In genomic region chr12:17299902-17300301, GRCm38 (mm10) we compare ENCODE assay signal across 25 mouse cellular contexts. TPM values are rescaled to one million over a fixed set of nuclear protein-coding genes. Genes with fewer than 3 reads are reported as not detected.
DNase-seq lines count a peak whose midpoint lies in the region; ATAC-seq and TF ChIP-seq lines count a peak whose summit lies in the region.
"Had no signal": no experiment of that assay in that cellular context is flagged by ENCODE, and none has a peak within 500 bp of the region (broad histone marks: within the 10 kb centered on the region; RNA-seq: fewer than 3 reads in every experiment).

No protein-coding gene starts in this region.

- TF ChIP-seq CTCF in stomach, postnatal 0 days (IDR thresholded peaks at IDR 0.05; ENCODE audit: low read depth): no peak
- TF ChIP-seq CTCF in cerebellum, adult 2 months (IDR thresholded peaks at IDR 0.05; ENCODE audit: borderline replicate concordance, insufficient read depth, low read depth, low read length): no peak
- TF ChIP-seq CTCF in forebrain, postnatal 0 days (IDR thresholded peaks at IDR 0.05; ENCODE audit: low read depth): no peak

- peak overlapping the region; percentile 14; the same call in 1 of the 2 replicates for H3K27ac ChIP-seq in stomach, embryonic 16.5 days (ENCODE audit: low read length)
- H3K27ac ChIP-seq in stomach, postnatal 0 days (replicated peaks): no peak overlapping the region
- no peak overlapping the region for H3K27ac ChIP-seq in ES-E14 (ENCODE audit: insufficient read depth, low read depth, low read length, poor library complexity, severe bottlenecking)
- H3K27ac ChIP-seq in cerebellum, adult 2 months (ENCODE audit: insufficient read depth, low read length): no peak overlapping the region
- H3K27ac ChIP-seq in forebrain, postnatal 0 days (ENCODE audit: low read depth, low read length): no peak overlapping the region
- no peak overlapping the region for H3K27ac ChIP-seq in forebrain, embryonic 16.5 days (ENCODE audit: low read length)
- H3K27ac ChIP-seq: embryonic facial prominence, embryonic 12.5 days; embryonic facial prominence, embryonic 15.5 days; forebrain, embryonic 13.5 days; forebrain, embryonic 15.5 days had no signal

- H3K9ac ChIP-seq in stomach, embryonic 16.5 days (ENCODE audit: low read length): no peak overlapping the region
- H3K9ac ChIP-seq in stomach, postnatal 0 days (ENCODE audit: low read length): no peak overlapping the region
- no peak overlapping the region for H3K9ac ChIP-seq in ES-E14 (ENCODE audit: insufficient read depth, low read depth, low read length, poor library complexity, severe bottlenecking)
- no peak overlapping the region for H3K9ac ChIP-seq in forebrain, postnatal 0 days
- H3K9ac ChIP-seq in forebrain, embryonic 16.5 days (replicated peaks; ENCODE audit: low read depth, low read length): no peak overlapping the region
- H3K9ac ChIP-seq: embryonic facial prominence, embryonic 12.5 days; embryonic facial prominence, embryonic 15.5 days; forebrain, embryonic 13.5 days; forebrain, embryonic 15.5 days had no signal

- no peaks in the 10 kb centered on the region for H3K36me3 ChIP-seq in stomach, embryonic 16.5 days (ENCODE audit: control insufficient read depth, insufficient read depth, low read length)
- no peaks in the 10 kb centered on the region for H3K36me3 ChIP-seq in stomach, postnatal 0 days (ENCODE audit: control insufficient read depth, insufficient read depth, low read length)
- no peaks in the 10 kb centered on the region for H3K36me3 ChIP-seq in ES-E14 (ENCODE audit: control insufficient read depth, insufficient read depth, low read length, poor library complexity, severe bottlenecking)
- no peaks in the 10 kb centered on the region for H3K36me3 ChIP-seq in forebrain, postnatal 0 days (ENCODE audit: insufficient read depth)
- no peaks in the 10 kb centered on the region for H3K36me3 ChIP-seq in forebrain, embryonic 16.5 days (ENCODE audit: control insufficient read depth, insufficient read depth)
- H3K36me3 ChIP-seq: embryonic facial prominence, embryonic 12.5 days; embryonic facial prominence, embryonic 15.5 days; forebrain, embryonic 15.5 days had no signal

- ATAC-seq in stomach, embryonic 16.5 days (ENCODE audit: insufficient read depth, low FRiP score): no peak
- ATAC-seq in stomach, postnatal 0 days (ENCODE audit: low FRiP score, low TSS enrichment): no peak
- ATAC-seq in forebrain, postnatal 0 days: no peak
- ATAC-seq in forebrain, embryonic 16.5 days: no peak
- ATAC-seq: forebrain, embryonic 13.5 days; forebrain, embryonic 15.5 days had no signal

- no peak for TF ChIP-seq POLR2A in cerebellum, adult 2 months (IDR thresholded peaks at IDR 0.05; ENCODE audit: borderline replicate concordance, insufficient read depth, low read length)

- no peak overlapping the region for H3K4me2 ChIP-seq in stomach, embryonic 16.5 days (ENCODE audit: low read depth, low read length)
- no peak overlapping the region for H3K4me2 ChIP-seq in stomach, postnatal 0 days (replicated peaks; ENCODE audit: low read depth)
- H3K4me2 ChIP-seq in forebrain, postnatal 0 days (ENCODE audit: low read depth): no peak overlapping the region
- no peak overlapping the region for H3K4me2 ChIP-seq in forebrain, embryonic 16.5 days (ENCODE audit: low read length)
- H3K4me2 ChIP-seq: embryonic facial prominence, embryonic 12.5 days; embryonic facial prominence, embryonic 15.5 days; forebrain, embryonic 13.5 days; forebrain, embryonic 15.5 days had no signal

- in situ Hi-C loops in ES-E14 (cut with MboI; ENCODE audit: low sequenced_read_pairs in 2 of 2, unreplicated experiment in 2 of 2): no loop called here

- DNase-seq in stomach, postnatal 0 days (ENCODE audit: low spot score): no peak
- DNase-seq in ES-E14 (ENCODE audit: low read depth, low spot score) (peak; percentile 12), ZHBTc4 (ENCODE audit: low read depth, low spot score) (peak; percentile 80)
- peak; percentile 83 for DNase-seq in gonadal fat pad, adult 2 months (ENCODE audit: low read depth)
- no peak for DNase-seq in cerebellum, adult 2 months
- DNase-seq in forebrain, postnatal 0 days: no peak
- DNase-seq: adrenal gland, adult 2 months; adrenal gland, postnatal 10 days; adrenal gland, postnatal 36 days; cerebellum, adult 11-12 months; cerebellum, adult 8-10 months; cerebellum, adult 9-11 months; cerebellum, postnatal 14 days; cerebellum, postnatal 36 days; embryo, embryonic 11 days had no signal

- H3K4me1 ChIP-seq in stomach, embryonic 16.5 days (ENCODE audit: control insufficient read depth, insufficient read depth, low read length): no peaks in the 10 kb centered on the region
- H3K4me1 ChIP-seq in stomach, postnatal 0 days (replicated peaks; ENCODE audit: control insufficient read depth, insufficient read depth): no peaks in the 10 kb centered on the region
- H3K4me1 ChIP-seq in ES-E14 (ENCODE audit: control insufficient read depth in 2 of 2, insufficient read depth in 2 of 2, low read length in 2 of 2, poor library complexity in 1 of 2): peaks cover 0 to 3% of the 10 kb centered on the region in 2 experiments; a peak in 1 of 4 replicates
- H3K4me1 ChIP-seq in cerebellum, adult 2 months (ENCODE audit: control insufficient read depth, insufficient read depth, low read length): 0 out of 2 replicates have a peak, but pooled peaks cover 3% of the 10 kb centered on the region
- H3K4me1 ChIP-seq in forebrain, postnatal 0 days (ENCODE audit: insufficient read depth): no peaks in the 10 kb centered on the region
- no peaks in the 10 kb centered on the region for H3K4me1 ChIP-seq in forebrain, embryonic 16.5 days (replicated peaks; ENCODE audit: control insufficient read depth, insufficient read depth, low read length)
- H3K4me1 ChIP-seq: embryonic facial prominence, embryonic 12.5 days; embryonic facial prominence, embryonic 15.5 days; forebrain, embryonic 13.5 days; forebrain, embryonic 15.5 days had no signal

- WGBS in stomach, embryonic 16.5 days: 94% methylated on average over 1 of the region's 1 CpGs
- WGBS in stomach, postnatal 0 days: 81% methylated on average over 1 of the region's 1 CpGs
- WGBS in cerebellum, adult 2 months: 96% methylated on average over 1 of the region's 1 CpGs
- 92% methylated on average over 1 of the region's 1 CpGs for WGBS in forebrain, postnatal 0 days
- WGBS in forebrain, embryonic 16.5 days: 87% methylated on average over 1 of the region's 1 CpGs

- no peaks in the 10 kb centered on the region for H3K27me3 ChIP-seq in stomach, embryonic 16.5 days (ENCODE audit: control insufficient read depth, insufficient read depth, low read length)
- no peaks in the 10 kb centered on the region for H3K27me3 ChIP-seq in stomach, postnatal 0 days (ENCODE audit: control insufficient read depth, insufficient read depth, low read length)
- no peaks in the 10 kb centered on the region for H3K27me3 ChIP-seq in cerebellum, adult 2 months (ENCODE audit: control insufficient read depth, insufficient read depth, low read length)
- H3K27me3 ChIP-seq in forebrain, postnatal 0 days (ENCODE audit: insufficient read depth, low read length): no peaks in the 10 kb centered on the region
- no peaks in the 10 kb centered on the region for H3K27me3 ChIP-seq in forebrain, embryonic 16.5 days (replicated peaks; ENCODE audit: control insufficient read depth, insufficient read depth, low read length)
- H3K27me3 ChIP-seq: embryonic facial prominence, embryonic 12.5 days; embryonic facial prominence, embryonic 15.5 days; forebrain, embryonic 13.5 days; forebrain, embryonic 15.5 days had no signal

- no peak overlapping the region for H3K4me3 ChIP-seq in stomach, embryonic 16.5 days (replicated peaks; ENCODE audit: low read length)
- H3K4me3 ChIP-seq in stomach, postnatal 0 days (ENCODE audit: low read depth, low read length): no peak overlapping the region
- H3K4me3 ChIP-seq in ES-E14 (ENCODE audit: insufficient read depth in 1 of 2, low read depth in 1 of 2, low read length in 2 of 2, poor library complexity in 1 of 2, severe bottlenecking in 1 of 2): no peak overlapping the region
- no peak overlapping the region for H3K4me3 ChIP-seq in cerebellum, adult 2 months (replicated peaks; ENCODE audit: insufficient read depth, low read depth, low read length)
- H3K4me3 ChIP-seq in forebrain, postnatal 0 days (ENCODE audit: low read depth, low read length): no peak overlapping the region
- no peak overlapping the region for H3K4me3 ChIP-seq in forebrain, embryonic 16.5 days (replicated peaks; ENCODE audit: low read length)
- H3K4me3 ChIP-seq: embryonic facial prominence, embryonic 12.5 days; embryonic facial prominence, embryonic 15.5 days; erythroblast, embryonic 14.5 days; forebrain, embryonic 13.5 days; forebrain, embryonic 15.5 days had no signal

- no peak for TF ChIP-seq EP300 in stomach, postnatal 0 days (optimal IDR thresholded peaks at IDR 0.05)

- no peaks in the 10 kb centered on the region for H3K9me3 ChIP-seq in stomach, embryonic 16.5 days (replicated peaks; ENCODE audit: control insufficient read depth, low read length)
- H3K9me3 ChIP-seq in stomach, postnatal 0 days (ENCODE audit: control insufficient read depth, low read length): no peaks in the 10 kb centered on the region
- H3K9me3 ChIP-seq in ES-E14 (ENCODE audit: control insufficient read depth, insufficient read depth, low read depth, low read length): no peaks in the 10 kb centered on the region
- H3K9me3 ChIP-seq in forebrain, postnatal 0 days (ENCODE audit: low read length): no peaks in the 10 kb centered on the region
- no peaks in the 10 kb centered on the region for H3K9me3 ChIP-seq in forebrain, embryonic 16.5 days (ENCODE audit: control insufficient read depth, low read length)
- H3K9me3 ChIP-seq: embryonic facial prominence, embryonic 12.5 days; embryonic facial prominence, embryonic 15.5 days; forebrain, embryonic 13.5 days; forebrain, embryonic 15.5 days had no signal

RNA-seq across cellular contexts. Expression of gene Atp6v1c2, which starts 29.3 kb away (rescaled TPM):
- polyA plus RNA-seq in stomach, embryonic 16.5 days (2015; fragmentation: Nextera tagmentation; extraction: Ambion mirVana): 0.88 and 1.4 TPM in 2 replicates
- polyA plus RNA-seq in stomach, postnatal 0 days (2015; fragmentation: Nextera tagmentation; extraction: Ambion mirVana): 14.6 and 16.3 TPM in 2 replicates
- total RNA-seq in ES-E14 (2012; rRNA removed): 0.36 and 0.42 TPM in 2 replicates
- 9.9 and 18.3 TPM in 2 replicates for polyA plus RNA-seq in gonadal fat pad, adult 2 months (2012; rRNA removed)
- 0.15 and 0.16 TPM in 2 replicates for polyA plus RNA-seq in cerebellum, adult 2 months (2012; rRNA removed)
- total RNA-seq in forebrain, postnatal 0 days (2014; rRNA removed): 0.86 and 2.4 TPM in 2 replicates
- polyA plus RNA-seq in forebrain, postnatal 0 days (2015; fragmentation: Nextera tagmentation; extraction: Ambion mirVana): 1.3 and 1.6 TPM in 2 replicates
- 0.88 and 1.3 TPM in 2 replicates for polyA plus RNA-seq in forebrain, embryonic 16.5 days (2015; fragmentation: Nextera tagmentation; extraction: Ambion mirVana)
- total RNA-seq: common myeloid progenitor, adult 5-6 weeks; gastrocnemius, adult 18-20 months; MEL had no signal
- polyA plus RNA-seq: erythroblast, embryonic 14.5 days had no signal

RNA-seq across cellular contexts. Expression of gene Pdia6, which starts 33.6 kb away (rescaled TPM):
- polyA plus RNA-seq in stomach, embryonic 16.5 days (2015; fragmentation: Nextera tagmentation; extraction: Ambion mirVana): 654 and 661 TPM in 2 replicates
- polyA plus RNA-seq in stomach, postnatal 0 days (2015; fragmentation: Nextera tagmentation; extraction: Ambion mirVana): 353 and 375 TPM in 2 replicates
- 632 and 901 TPM in 2 replicates for total RNA-seq in ES-E14 (2012; rRNA removed)
- 207 and 284 TPM in 2 replicates for polyA plus RNA-seq in gonadal fat pad, adult 2 months (2012; rRNA removed)
- 67.1 and 72.7 TPM in 2 replicates for polyA plus RNA-seq in cerebellum, adult 2 months (2012; rRNA removed)
- 152 and 182 TPM in 2 replicates for total RNA-seq in forebrain, postnatal 0 days (2014; rRNA removed)
- polyA plus RNA-seq in forebrain, postnatal 0 days (2015; fragmentation: Nextera tagmentation; extraction: Ambion mirVana): 223 and 247 TPM in 2 replicates
- polyA plus RNA-seq in forebrain, embryonic 16.5 days (2015; fragmentation: Nextera tagmentation; extraction: Ambion mirVana): 333 and 384 TPM in 2 replicates

RNA-seq across cellular contexts. Expression of gene Nol10, which starts 48.4 kb away (rescaled TPM):
- polyA plus RNA-seq in stomach, embryonic 16.5 days (2015; fragmentation: Nextera tagmentation; extraction: Ambion mirVana): 17.0 and 18.3 TPM in 2 replicates
- polyA plus RNA-seq in stomach, postnatal 0 days (2015; fragmentation: Nextera tagmentation; extraction: Ambion mirVana): 7.3 and 8.2 TPM in 2 replicates
- 14.6 and 22.3 TPM in 2 replicates for total RNA-seq in ES-E14 (2012; rRNA removed)
- polyA plus RNA-seq in gonadal fat pad, adult 2 months (2012; rRNA removed): 3.8 and 4.2 TPM in 2 replicates
- polyA plus RNA-seq in cerebellum, adult 2 months (2012; rRNA removed): 14.9 and 16.6 TPM in 2 replicates
- total RNA-seq in forebrain, postnatal 0 days (2014; rRNA removed): 11.6 and 13.9 TPM in 2 replicates
- polyA plus RNA-seq in forebrain, postnatal 0 days (2015; fragmentation: Nextera tagmentation; extraction: Ambion mirVana): 9.1 and 13.2 TPM in 2 replicates
- 23.5 and 26.3 TPM in 2 replicates for polyA plus RNA-seq in forebrain, embryonic 16.5 days (2015; fragmentation: Nextera tagmentation; extraction: Ambion mirVana)

Comparison
In these comparisons a context has a peak if more than half of its experiments do, and no peak if none do; other contexts are left out.
1. DNase-seq: peak in ES-E14 (single experiment), ZHBTc4 (single experiment) and gonadal fat pad, adult 2 months (single experiment); none in stomach, postnatal 0 days (single experiment), cerebellum, adult 2 months (0 of 2) and forebrain, postnatal 0 days (single experiment).